Mouse (Mus musculus): ENCODE data around the gene Igf1. TPM values are rescaled to one million over a fixed set of nuclear protein-coding genes. Genes with fewer than 3 reads are reported as not detected.

Gene Igf1
- polyA plus RNA-seq, 1 experiment: 8.9 TPM

DNA sequence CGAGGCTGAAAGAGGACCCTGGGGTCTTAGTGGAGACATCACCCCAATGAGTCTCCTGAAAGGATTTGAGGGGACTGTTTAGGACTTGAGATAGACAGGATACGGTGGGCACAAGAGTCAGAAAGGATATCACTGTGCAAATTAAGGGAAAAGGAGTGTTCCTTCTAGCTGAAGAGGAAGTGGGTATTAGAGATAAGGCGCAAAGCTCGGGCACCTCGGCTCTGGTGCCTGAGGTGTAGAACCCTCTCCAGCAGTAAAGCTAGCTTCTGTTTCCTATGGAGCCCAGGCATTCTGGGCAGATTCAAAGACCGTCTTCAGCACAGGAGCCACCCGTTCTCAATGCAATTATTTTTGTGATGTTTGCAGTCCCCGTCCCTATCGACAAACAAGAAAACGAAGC is 56.9 kb downstream of the Igf1 start:
- TF ChIP-seq POLR2A (IDR thresholded peaks at IDR 0.05; ENCODE audit: control insufficient read depth, low read depth, low read length) (no peak), CTCF (IDR thresholded peaks at IDR 0.05; ENCODE audit: control insufficient read depth, insufficient read depth, insufficient replicate concordance, low read depth, low read length) (no peak)
- Histone ChIP-seq H3K27me3 (ENCODE audit: control insufficient read depth, insufficient read depth, low read length) (no peaks in the 10 kb centered on the region), H3K27ac (ENCODE audit: control insufficient read depth, insufficient read depth, low read depth, low read length) (no peak overlapping the region), H3K4me3 (ENCODE audit: control insufficient read depth, low read depth, low read length) (no peak overlapping the region), H3K4me1 (ENCODE audit: control insufficient read depth, insufficient read depth, low read length) (no peaks in the 10 kb centered on the region), H3K36me3 (ENCODE audit: control insufficient read depth, insufficient read depth, low read length) (no peaks in the 10 kb centered on the region)

DNA sequence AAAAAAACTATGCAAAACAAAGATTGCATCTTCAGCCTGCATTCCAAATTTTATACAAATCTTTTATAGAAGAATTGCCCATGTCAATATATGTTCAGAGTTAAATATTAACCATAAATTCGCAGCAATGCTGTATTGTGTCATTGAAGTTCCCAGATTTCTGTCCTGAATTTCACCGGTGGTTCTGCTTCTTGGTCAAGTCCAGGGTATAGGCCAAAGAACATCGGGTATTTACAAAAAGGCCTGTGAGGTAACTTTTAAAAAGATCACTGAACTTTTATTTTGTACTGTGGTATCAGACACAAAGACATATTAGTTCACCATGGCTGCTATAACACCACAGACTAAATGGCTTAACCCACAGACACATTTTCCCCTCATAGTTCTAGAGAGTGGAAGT is 57.7 kb downstream of the Igf1 start:
- Histone ChIP-seq H3K27me3 (ENCODE audit: control insufficient read depth, insufficient read depth, low read length) (no peaks in the 10 kb centered on the region), H3K36me3 (ENCODE audit: control insufficient read depth, insufficient read depth, low read length) (no peaks in the 10 kb centered on the region), H3K4me3 (ENCODE audit: control insufficient read depth, low read depth, low read length) (no peak overlapping the region), H3K4me1 (ENCODE audit: control insufficient read depth, insufficient read depth, low read length) (no peaks in the 10 kb centered on the region), H3K27ac (ENCODE audit: control insufficient read depth, insufficient read depth, low read depth, low read length) (no peak overlapping the region)
- TF ChIP-seq CTCF (IDR thresholded peaks at IDR 0.05; ENCODE audit: control insufficient read depth, insufficient read depth, insufficient replicate concordance, low read depth, low read length): no peak
- TF ChIP-seq POLR2A (IDR thresholded peaks at IDR 0.05; ENCODE audit: control insufficient read depth, low read depth, low read length): no peak

DNA sequence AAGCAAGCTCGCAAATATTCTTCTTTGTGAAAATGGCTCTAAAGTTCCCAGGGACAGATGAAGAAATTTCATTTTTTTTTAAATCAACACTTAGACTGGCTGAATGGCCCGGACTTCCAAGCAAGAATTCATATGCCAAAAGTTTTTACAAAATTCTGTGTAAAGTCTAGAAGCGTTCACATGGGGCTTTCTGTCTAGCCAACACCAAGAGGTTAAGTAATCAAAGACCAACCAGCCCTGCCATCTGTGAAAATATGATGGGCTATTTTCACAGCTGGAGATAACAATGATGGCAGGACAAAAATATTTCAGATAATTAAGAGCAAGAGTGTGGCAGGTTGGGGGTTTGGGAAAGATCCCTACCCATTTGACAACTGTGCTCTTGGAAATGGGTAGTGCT is 64.2 kb downstream of the Igf1 start:
- no peak overlapping the region for H3K4me3 ChIP-seq (ENCODE audit: control insufficient read depth, low read depth, low read length)
- no peaks in the 10 kb centered on the region for H3K27me3 ChIP-seq (ENCODE audit: control insufficient read depth, insufficient read depth, low read length)
- H3K27ac ChIP-seq (ENCODE audit: control insufficient read depth, insufficient read depth, low read depth, low read length): no peak overlapping the region
- H3K36me3 ChIP-seq (ENCODE audit: control insufficient read depth, insufficient read depth, low read length): no peaks in the 10 kb centered on the region
- TF ChIP-seq POLR2A (IDR thresholded peaks at IDR 0.05; ENCODE audit: control insufficient read depth, low read depth, low read length) (no peak), CTCF (IDR thresholded peaks at IDR 0.05; ENCODE audit: control insufficient read depth, insufficient read depth, insufficient replicate concordance, low read depth, low read length) (no peak)
- no peaks in the 10 kb centered on the region for H3K4me1 ChIP-seq (ENCODE audit: control insufficient read depth, insufficient read depth, low read length)

DNA sequence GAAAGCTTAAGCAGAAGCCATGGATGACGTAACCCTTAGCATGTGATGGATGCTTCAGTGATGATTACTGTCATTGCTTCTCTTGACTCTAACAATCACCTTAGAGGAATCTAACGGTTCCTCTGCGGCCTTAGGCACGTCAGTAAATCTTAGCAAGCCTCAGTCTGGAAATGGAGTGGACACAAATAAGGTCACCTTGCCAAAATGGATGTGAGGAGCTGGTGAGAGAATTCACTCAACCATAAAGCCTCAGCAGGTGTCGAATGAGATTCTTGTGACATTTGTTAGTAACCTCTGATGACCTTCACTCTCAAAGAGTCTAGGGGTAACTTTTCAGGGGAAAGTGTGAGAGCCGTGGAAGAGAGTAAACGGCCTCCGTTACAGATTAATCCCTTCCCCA is 68.5 kb downstream of the Igf1 start:
- TF ChIP-seq CTCF (IDR thresholded peaks at IDR 0.05; ENCODE audit: control insufficient read depth, insufficient read depth, insufficient replicate concordance, low read depth, low read length) (no peak), POLR2A (IDR thresholded peaks at IDR 0.05; ENCODE audit: control insufficient read depth, low read depth, low read length) (no peak)
- no peaks in the 10 kb centered on the region for H3K27me3 ChIP-seq (ENCODE audit: control insufficient read depth, insufficient read depth, low read length)
- no peak overlapping the region for H3K4me3 ChIP-seq (ENCODE audit: control insufficient read depth, low read depth, low read length)
- H3K4me1 ChIP-seq (ENCODE audit: control insufficient read depth, insufficient read depth, low read length): no peaks in the 10 kb centered on the region
- no peaks in the 10 kb centered on the region for H3K36me3 ChIP-seq (ENCODE audit: control insufficient read depth, insufficient read depth, low read length)
- no peak overlapping the region for H3K27ac ChIP-seq (ENCODE audit: control insufficient read depth, insufficient read depth, low read depth, low read length)

DNA sequence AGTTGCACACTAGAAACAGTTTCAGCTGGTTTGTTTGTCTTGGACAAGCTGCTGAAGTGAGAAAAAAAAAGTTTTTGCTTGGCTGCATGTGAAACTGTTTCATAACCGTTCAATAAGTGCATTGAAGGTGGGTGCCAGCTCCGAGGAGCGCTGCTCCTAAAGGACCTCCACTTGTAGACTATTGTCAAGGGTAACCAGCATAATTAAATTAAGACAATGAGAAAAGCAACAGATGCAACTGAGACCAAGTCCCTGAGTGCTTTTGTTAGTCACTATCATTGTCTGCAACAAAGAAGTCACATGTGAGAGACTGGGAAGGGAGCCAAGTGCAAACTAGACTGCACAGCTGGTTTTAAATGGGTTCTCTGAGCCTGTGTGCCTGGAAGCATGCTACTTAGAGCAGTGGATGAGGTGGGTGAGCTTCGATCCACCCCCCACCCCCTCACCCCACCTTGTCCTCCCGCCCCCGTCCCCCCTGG is 69.1 kb downstream of the Igf1 start:
- Histone ChIP-seq H3K27me3 (ENCODE audit: control insufficient read depth, insufficient read depth, low read length) (no peaks in the 10 kb centered on the region), H3K27ac (ENCODE audit: control insufficient read depth, insufficient read depth, low read depth, low read length) (no peak overlapping the region), H3K4me3 (ENCODE audit: control insufficient read depth, low read depth, low read length) (no peak overlapping the region), H3K36me3 (ENCODE audit: control insufficient read depth, insufficient read depth, low read length) (no peaks in the 10 kb centered on the region), H3K4me1 (ENCODE audit: control insufficient read depth, insufficient read depth, low read length) (no peaks in the 10 kb centered on the region)
- no peak for TF ChIP-seq CTCF (IDR thresholded peaks at IDR 0.05; ENCODE audit: control insufficient read depth, insufficient read depth, insufficient replicate concordance, low read depth, low read length)
- no peak for TF ChIP-seq POLR2A (IDR thresholded peaks at IDR 0.05; ENCODE audit: control insufficient read depth, low read depth, low read length)

DNA sequence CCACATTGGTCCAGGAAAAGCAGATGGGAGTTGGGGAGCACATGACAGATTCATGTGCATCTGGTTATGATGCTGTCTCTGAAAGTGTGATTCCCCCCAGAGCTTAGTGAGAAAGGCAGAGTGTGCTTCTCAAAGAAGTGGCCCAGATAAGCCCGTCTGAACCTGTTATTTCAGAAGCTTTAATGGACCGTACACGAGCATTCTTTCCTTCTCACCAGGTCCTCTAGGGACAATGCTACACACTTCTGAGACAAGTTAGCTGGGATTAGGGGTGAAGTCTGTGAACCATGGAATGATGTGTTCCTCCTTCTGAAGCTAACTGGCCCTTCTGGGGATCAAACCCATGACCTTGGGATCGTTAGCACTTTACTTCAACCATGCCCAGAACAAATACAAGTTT is 90.1 kb downstream of the Igf1 start:
- H3K27ac ChIP-seq (ENCODE audit: control insufficient read depth, insufficient read depth, low read depth, low read length): no peak overlapping the region
- no peaks in the 10 kb centered on the region; the same call in 1 of the 2 replicates for H3K4me1 ChIP-seq (ENCODE audit: control insufficient read depth, insufficient read depth, low read length)
- H3K36me3 ChIP-seq (ENCODE audit: control insufficient read depth, insufficient read depth, low read length): no peaks in the 10 kb centered on the region
- no peaks in the 10 kb centered on the region for H3K27me3 ChIP-seq (ENCODE audit: control insufficient read depth, insufficient read depth, low read length)
- no peak overlapping the region for H3K4me3 ChIP-seq (ENCODE audit: control insufficient read depth, low read depth, low read length)
- no peak for TF ChIP-seq POLR2A (IDR thresholded peaks at IDR 0.05; ENCODE audit: control insufficient read depth, low read depth, low read length)
- TF ChIP-seq CTCF (IDR thresholded peaks at IDR 0.05; ENCODE audit: control insufficient read depth, insufficient read depth, insufficient replicate concordance, low read depth, low read length): no peak

DNA sequence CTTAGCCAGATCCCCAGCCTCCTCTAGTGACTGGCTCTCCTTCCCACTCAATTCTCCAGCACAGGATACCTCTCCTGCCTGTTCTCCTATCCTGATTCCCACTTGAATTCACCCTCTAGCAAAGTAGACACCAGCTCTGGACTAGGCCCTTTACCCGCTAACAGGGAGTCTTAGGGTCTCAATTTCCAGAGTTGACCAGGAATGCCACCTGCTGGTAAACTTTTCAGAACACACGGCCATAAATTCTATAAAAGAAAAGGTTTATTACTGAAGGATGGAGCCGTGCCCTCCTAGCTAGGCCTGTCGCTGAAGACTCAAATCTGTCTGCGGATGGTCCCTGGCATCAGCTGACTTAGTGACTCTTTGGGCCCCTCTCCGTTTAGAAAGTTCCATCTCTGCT is 113.5 kb downstream of the Igf1 start:
- no peaks in the 10 kb centered on the region for H3K27me3 ChIP-seq (ENCODE audit: control insufficient read depth, insufficient read depth, low read length)
- TF ChIP-seq CTCF (IDR thresholded peaks at IDR 0.05; ENCODE audit: control insufficient read depth, insufficient read depth, insufficient replicate concordance, low read depth, low read length) (no peak), POLR2A (IDR thresholded peaks at IDR 0.05; ENCODE audit: control insufficient read depth, low read depth, low read length) (no peak)
- no peak overlapping the region for H3K4me3 ChIP-seq (ENCODE audit: control insufficient read depth, low read depth, low read length)
- H3K4me1 ChIP-seq (ENCODE audit: control insufficient read depth, insufficient read depth, low read length): no peaks in the 10 kb centered on the region
- no peak overlapping the region for H3K27ac ChIP-seq (ENCODE audit: control insufficient read depth, insufficient read depth, low read depth, low read length)
- H3K36me3 ChIP-seq (ENCODE audit: control insufficient read depth, insufficient read depth, low read length): no peaks in the 10 kb centered on the region

Data from testis, adult 2 months (tissue).